Mouse (Mus musculus): ENCODE measurements around the gene Rnf103.
"Not testable (repeated sequence)": the region's sequence is repeated elsewhere in the genome, so short reads cannot be mapped to it uniquely, and the experiment has no call there.

Gene Rnf103

GRCm38 (mm10) chr6:71493675-71494340, at the start of gene Rnf103:
Gene Rnf103 (plus strand): TSS chr6:71493894.
- peak; percentile 81 for DNase-seq (ENCODE audit: low read depth, low spot score)

GRCm38 (mm10) chr6:71444756-71445155, 48.9 kb upstream of the Rnf103 start:
- no peak for DNase-seq (ENCODE audit: low read depth, low spot score)

GRCm38 (mm10) chr6:71445560-71445959, 48.1 kb upstream of the Rnf103 start:
- DNase-seq (ENCODE audit: low read depth, low spot score) = no peak

GRCm38 (mm10) chr6:71452792-71453191, 40.9 kb upstream of the Rnf103 start:
- no peak for DNase-seq (ENCODE audit: low read depth, low spot score)

DNA sequence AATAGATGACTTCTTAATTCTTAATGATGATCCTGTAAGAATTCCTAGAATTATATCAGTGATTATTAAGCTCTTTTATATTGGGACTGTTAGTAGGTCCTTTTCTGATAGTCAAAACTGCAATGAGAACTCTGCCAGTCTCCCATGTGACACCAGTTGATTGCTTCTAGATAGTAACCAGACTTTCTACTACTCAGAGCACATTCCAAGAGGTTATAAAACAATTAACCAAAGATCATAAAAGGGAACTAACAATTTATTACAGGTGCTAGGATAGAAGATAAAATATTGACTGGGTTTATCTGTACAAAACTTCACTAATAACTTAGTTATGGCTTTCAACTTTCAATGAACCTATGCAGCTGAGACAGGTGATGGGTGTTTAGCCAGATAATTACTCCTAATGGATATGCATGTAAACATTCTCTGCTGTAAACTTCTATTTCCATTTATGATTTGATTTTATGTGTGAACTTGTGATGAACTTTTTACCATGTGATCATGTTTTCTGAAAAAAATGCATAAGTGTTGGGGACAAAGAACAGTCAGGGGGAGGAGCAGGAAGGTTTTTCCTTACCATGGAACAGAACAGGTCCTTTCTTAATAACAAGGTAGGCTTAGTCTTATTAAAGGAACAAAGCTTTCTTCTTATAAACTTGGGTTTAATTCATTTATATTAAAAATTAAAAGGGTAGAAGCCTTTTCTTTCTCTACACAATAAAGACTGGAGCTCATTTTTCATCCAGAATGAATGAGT, 39.5 kb upstream of the Rnf103 start:
- DNase-seq (ENCODE audit: low read depth, low spot score) = not testable (repeated sequence)

GRCm38 (mm10) chr6:71457956-71458608, 35.6 kb upstream of the Rnf103 start:
- no peak for DNase-seq (ENCODE audit: low read depth, low spot score)

- DNase-seq (ENCODE audit: low read depth, low spot score) = peak; percentile 59
Measured at GRCm38 (mm10) chr6:71465146-71465545, 28.5 kb upstream of the Rnf103 start.

DNA sequence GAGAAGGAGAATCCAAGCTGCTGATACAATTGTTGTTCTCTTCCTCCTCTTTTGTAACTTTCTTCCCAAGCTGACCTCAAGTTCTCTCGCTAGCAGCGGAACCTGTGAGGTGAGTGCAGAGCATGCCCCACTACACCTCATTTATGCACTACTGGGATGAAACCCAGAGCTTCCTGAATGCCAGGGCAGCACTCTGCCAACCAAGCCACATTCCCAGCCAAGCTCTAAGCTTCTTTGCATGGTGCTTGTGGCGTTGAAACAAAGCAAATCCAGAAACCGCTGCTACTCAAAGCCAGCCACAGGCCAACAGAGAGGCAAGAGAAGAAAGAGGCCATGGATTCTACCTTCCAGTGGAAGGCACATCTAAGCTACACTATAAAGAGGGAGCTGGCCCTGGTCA, 25.9 kb upstream of the Rnf103 start:
- DNase-seq (ENCODE audit: low read depth, low spot score) = no peak

DNA sequence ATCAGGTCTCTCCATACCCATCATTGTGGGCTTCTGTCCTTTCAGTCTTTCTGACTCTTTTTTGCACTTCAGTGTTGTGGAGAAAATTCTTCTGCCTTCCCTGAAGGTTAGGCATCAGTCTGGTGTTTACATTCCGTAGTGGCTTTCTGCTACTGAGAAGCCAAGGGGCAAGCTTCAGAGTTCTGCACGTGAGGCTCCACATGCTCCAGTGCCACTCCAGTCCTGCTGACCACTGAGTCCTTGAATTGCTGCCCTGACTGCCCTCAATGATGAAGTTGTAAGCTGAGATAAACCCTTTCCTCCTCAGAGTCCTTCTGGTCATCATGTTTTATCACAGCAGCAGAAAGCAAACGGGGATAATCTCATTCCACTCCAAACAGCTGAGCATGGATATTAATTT, 24.4 kb upstream of the Rnf103 start:
- DNase-seq (ENCODE audit: low read depth, low spot score) = no peak

DNA sequence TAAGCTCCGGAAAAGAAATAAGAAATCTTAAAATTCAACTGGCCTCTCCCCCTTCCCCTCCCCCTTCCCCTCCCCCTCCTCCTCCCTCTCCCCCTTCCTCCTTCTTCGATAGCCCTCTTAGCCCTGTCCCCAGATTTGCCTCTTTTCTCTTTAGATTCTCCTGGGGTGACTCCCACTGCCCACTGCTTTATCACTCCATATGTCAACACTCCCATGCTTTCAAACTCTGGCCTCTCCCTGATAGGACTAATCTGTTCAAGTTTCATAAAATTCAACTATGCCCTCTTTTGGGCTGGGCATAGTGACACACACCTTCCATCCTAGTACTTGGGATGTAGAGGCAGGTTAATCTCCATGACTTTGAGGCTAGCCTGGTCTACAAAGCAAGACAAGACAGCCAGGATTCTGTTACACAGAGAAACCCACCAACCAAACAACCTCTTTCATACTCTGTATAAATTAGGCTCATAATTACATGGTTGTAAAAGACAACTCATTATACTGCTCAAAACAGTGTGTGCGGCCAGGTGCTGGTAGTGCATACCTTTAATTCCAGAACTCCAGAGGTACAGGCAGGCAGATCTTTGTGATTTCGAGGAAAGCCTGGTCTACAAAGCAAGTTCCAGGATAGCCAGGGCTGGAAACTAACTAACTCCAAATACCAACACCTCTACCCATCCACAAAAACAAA, 21.7 kb upstream of the Rnf103 start:
- no peak for DNase-seq (ENCODE audit: low read depth, low spot score)

- DNase-seq (ENCODE audit: low read depth, low spot score) = no peak
Measured at GRCm38 (mm10) chr6:71472786-71473185, 20.9 kb upstream of the Rnf103 start.

DNA sequence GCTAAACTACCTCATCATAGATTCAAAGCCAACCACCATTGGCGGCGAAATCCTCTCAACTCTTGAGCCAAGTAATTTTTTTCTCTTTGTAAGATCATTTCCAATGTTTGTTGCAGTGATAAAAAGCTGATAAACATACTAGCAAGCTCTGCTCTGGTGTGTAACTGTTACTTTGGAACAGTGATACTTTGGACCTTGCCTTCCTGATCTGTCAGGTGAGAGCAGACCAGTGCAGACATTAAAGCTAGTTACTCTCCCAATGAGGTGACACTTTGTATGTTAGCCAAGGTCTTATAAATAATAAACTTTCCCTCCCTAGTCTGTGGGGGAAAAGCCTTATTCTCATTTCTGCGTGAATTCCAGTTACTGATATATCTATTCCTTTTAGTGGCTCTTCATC, 18.1 kb upstream of the Rnf103 start:
- DNase-seq (ENCODE audit: low read depth, low spot score) = no peak

GRCm38 (mm10) chr6:71476783-71477182, 16.9 kb upstream of the Rnf103 start:
- DNase-seq (ENCODE audit: low read depth, low spot score) = no peak

DNA sequence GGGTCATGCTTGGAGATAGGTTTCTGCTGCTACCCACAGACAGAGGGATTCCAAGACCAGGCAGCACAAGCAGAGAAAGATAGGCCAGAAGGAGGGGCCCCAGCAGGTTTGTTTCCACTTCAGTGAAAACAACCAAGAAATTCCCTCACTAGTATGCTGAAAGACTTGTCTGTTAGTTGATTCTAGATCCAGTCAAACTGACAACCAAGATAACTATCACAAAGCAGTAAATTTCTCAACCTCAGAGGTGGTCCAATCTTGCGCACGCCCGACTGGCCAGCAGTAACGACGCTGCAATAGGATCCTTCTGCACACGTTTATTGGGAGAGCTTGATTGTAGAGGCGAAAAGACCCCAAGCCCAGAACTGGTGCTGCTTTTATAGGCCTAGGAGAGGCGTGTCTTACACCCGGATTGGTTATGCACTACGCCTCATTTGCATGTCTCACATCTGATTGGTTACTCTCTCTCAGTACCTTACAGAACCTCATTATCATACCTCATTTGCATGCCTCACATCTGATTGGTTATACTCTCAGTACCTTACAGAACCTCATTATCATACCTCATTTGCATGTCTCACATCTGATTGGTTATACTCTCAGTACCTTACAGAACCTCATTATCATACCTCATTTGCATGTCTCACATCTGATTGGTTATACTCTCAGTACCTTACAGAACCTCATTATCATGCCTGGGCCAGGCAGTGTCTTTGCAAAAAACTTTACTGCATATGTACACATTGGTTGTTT, 14.7 kb upstream of the Rnf103 start:
- not testable (repeated sequence) for DNase-seq (ENCODE audit: low read depth, low spot score)

DNA sequence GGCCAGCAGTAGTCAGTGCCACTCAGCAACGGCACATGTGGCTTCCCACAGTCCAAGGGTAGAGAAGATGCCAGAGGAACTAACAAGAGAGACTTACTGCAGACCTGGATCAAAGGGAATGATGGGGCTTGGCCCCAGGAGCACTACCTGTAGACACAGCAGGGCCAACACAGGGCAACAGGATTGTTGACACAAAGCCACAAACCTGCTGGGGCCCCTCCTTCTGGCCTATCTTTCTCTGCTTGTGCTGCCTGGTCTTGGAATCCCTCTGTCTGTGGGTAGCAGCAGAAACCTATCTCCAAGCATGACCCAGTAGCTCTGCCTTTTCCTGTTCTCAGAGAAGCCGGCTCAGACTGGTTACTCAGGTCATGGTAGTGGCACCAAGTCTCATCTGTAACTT, 14.1 kb upstream of the Rnf103 start:
- not testable (repeated sequence) for DNase-seq (ENCODE audit: low read depth, low spot score)

DNA sequence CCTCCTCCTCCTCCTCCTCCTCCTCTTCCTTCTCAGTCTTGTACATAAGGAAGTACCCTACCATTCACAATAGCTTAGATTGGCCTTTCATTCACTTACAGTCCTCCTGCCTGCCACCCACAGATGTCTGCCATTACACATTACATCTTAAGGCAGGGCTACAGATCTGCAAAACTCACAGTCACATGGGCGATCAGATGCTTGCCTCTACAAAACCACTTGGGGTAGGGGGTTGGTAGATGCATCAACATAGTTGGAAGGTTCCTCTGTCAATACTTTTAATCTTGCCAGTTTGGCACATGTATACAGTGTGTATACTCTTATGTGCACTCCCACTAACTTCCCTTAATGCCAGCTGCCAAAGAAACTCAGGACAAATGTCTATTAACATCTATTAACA, 13.6 kb upstream of the Rnf103 start:
- no peak for DNase-seq (ENCODE audit: low read depth, low spot score)

DNA sequence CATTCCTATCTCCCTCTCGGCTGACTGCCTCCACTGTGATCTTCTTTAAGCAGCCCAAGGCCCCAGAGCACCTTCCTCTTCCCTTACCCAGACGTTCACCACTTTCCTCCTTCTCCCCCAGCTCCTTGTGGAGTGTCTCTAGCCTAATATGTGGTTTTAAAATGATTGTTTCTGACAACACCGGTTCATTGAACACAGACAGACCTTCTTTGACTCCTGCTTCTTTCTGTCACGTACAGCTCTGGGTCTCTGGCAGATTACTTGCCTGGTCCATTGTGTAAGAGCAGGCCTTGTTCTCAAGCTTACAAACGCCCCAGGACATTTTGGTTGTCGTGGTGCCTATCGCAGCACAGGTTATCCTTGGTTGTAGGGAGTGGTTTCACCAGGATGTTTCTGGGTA, 12.6 kb upstream of the Rnf103 start:
- no peak for DNase-seq (ENCODE audit: low read depth, low spot score)

DNA sequence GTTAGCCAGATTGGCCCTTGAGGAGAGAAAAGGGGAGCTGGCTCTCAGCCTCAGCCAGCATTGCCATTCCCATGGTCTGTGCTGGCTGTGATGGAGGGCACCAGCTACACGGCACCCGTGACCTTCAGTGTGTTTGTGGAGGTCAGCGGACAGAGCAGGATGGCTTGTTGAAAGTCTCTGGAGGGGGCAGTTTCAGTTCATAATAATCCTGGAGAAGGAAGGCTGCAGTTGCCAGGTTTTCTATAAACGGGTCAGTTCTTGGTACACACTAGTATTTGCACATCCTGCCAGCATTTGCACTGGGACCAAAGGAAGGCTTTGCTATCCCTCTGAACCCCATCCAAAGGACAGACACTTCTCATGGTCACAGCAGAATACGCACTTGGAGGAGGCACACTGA, 8.4 kb upstream of the Rnf103 start:
- DNase-seq (ENCODE audit: low read depth, low spot score) = no peak

GRCm38 (mm10) chr6:71486226-71486625, 7.5 kb upstream of the Rnf103 start:
- no peak for DNase-seq (ENCODE audit: low read depth, low spot score)

DNA sequence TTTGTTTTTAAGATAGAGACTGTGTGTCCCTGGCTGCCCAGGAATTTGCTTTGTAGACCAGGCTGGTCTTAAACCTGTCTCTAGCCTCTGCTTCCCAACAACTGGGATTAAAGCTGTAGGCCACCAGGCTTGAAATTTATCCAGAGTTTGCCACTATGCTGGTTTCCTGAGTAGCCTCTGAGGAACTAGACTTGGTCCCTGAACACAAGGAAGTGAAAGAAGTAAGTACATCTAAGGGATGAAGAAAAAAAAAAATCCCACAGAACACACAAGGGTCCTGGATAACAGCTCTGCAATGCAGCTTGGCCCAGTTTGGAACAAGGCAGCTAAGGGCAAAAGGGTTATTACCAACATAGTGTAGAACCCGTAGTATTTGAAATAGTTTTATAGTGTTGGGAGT, 6.8 kb upstream of the Rnf103 start:
- no peak for DNase-seq (ENCODE audit: low read depth, low spot score)

DNA sequence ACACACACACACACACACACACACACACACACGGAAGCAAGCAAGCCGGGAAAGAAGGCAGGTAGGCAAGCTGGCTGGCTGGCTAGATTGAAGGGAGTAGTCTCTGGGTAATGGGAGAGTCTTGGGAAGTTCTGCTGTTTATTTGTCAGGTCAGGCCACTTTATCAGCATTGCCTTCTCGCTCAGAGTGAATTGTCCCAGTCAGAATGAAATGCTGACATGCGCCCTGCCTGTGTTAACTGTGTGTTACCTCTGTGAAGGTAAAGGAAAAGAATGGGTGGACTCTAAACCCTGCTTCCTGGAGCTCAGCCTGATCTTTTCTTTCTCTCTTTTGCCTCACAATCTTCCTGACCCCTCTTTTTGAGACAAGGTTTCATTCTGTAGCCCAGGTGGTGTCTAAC, 5.7 kb upstream of the Rnf103 start:
- DNase-seq (ENCODE audit: low read depth, low spot score) = no peak
